Mouse (Mus musculus): ENCODE results near the gene Bfar.

DNA sequence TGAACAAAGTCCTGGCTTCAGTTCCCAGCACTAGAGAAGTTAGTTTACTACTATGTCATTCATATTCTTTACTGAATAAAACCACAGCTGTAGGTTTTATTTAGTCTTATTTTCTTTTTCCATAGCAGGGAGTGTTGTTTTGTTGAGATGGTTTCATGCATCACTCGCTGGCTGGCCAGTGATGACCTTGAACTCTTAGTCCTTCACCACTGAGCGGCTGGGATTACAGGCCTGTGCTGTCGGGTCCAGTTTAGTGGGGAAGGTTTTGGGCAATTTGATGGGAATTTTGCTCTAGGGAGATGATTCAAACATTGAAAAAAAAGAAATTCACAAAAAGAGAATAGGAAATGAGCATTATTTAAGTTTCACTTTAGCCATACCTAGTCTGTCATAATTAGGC lies 2.9 kb downstream of the Bfar start:
- TF ChIP-seq POLR2A (IDR thresholded peaks at IDR 0.05; ENCODE audit: insufficient read depth, low read length) (no peak), CTCF (IDR thresholded peaks at IDR 0.05; ENCODE audit: low read depth, low read length) (no peak), EP300 (IDR thresholded peaks at IDR 0.05; ENCODE audit: insufficient read depth, low read depth, low read length) (no peak)
